9 mouse cellular contexts compared by ENCODE assay signal in genomic region chr6:34876835-34877156, GRCm38 (mm10). TPM values are rescaled to one million over a fixed set of nuclear protein-coding genes. Genes with fewer than 3 reads are reported as not detected.
A peak's percentile ranks its signal among the peaks of the same experiment; 100 is the strongest.
DNase-seq lines count a peak whose midpoint lies in the region; ATAC-seq lines count a peak whose summit lies in the region.
"Had no signal": no experiment of that assay in that cellular context is flagged by ENCODE, and none has a peak within 500 bp of the region (broad histone marks: within the 10 kb centered on the region; RNA-seq: fewer than 3 reads in every experiment).

No protein-coding gene starts in this region.

- H3K36me3 ChIP-seq in erythroblast, embryonic 14.5 days (ENCODE audit: control insufficient read depth) = peaks cover 85% of the 10 kb centered on the region
- H3K36me3 ChIP-seq in heart, embryonic 16.5 days (ENCODE audit: control insufficient read depth, insufficient read depth) = peaks cover 2% of the 10 kb centered on the region; the same call in 1 of the 2 replicates
- peaks cover 8% of the 10 kb centered on the region for H3K36me3 ChIP-seq in liver, embryonic 16.5 days (ENCODE audit: control insufficient read depth, insufficient read depth)

- peak overlapping the region; percentile 66 for H3K4me2 ChIP-seq in heart, embryonic 16.5 days (ENCODE audit: low read depth, low read length)
- peak overlapping the region; percentile 79 for H3K4me2 ChIP-seq in liver, embryonic 16.5 days (ENCODE audit: low read depth, low read length)

- WGBS in heart, embryonic 16.5 days = 14% methylated on average over 2 of the region's 2 CpGs
- WGBS in liver, embryonic 16.5 days (ENCODE audit: insufficient replicate concordance) = 3% methylated on average over 2 of the region's 2 CpGs

- peak; percentile 29 for DNase-seq in A20 (ENCODE audit: low read depth, low spot score)
- DNase-seq in right cerebral cortex, postnatal 14 days = no peak
- DNase-seq in retina, postnatal 1 day = no peak
- no peak for DNase-seq in embryo, embryonic 9.5 days (ENCODE audit: extremely low spot score)

- ATAC-seq in erythroblast, adult 5-6 weeks (replicated peaks; ENCODE audit: low FRiP score, poor library complexity, severe bottlenecking) = no peak
- no peak for ATAC-seq in heart, embryonic 16.5 days (replicated peaks; ENCODE audit: extremely low read depth, insufficient read depth, low FRiP score)
- ATAC-seq in liver, embryonic 16.5 days (ENCODE audit: low read depth) = peak; percentile 60

- peak overlapping the region; percentile 72 for H3K4me3 ChIP-seq in erythroblast, embryonic 14.5 days (replicated peaks)
- peak overlapping the region; percentile 82 for H3K4me3 ChIP-seq in heart, embryonic 16.5 days (ENCODE audit: low read length)
- peak overlapping the region; percentile 75 for H3K4me3 ChIP-seq in liver, embryonic 16.5 days (ENCODE audit: low read depth, low read length)

- H3K27me3 ChIP-seq in erythroblast, embryonic 14.5 days (ENCODE audit: control insufficient read depth) = no peaks in the 10 kb centered on the region
- H3K27me3 ChIP-seq in heart, embryonic 16.5 days (ENCODE audit: control insufficient read depth, insufficient read depth, low read length) = no peaks in the 10 kb centered on the region
- H3K27me3 ChIP-seq in liver, embryonic 16.5 days (ENCODE audit: control insufficient read depth, insufficient read depth, low read depth, low read length) = no peaks in the 10 kb centered on the region

- H3K4me1 ChIP-seq in erythroblast, embryonic 14.5 days (ENCODE audit: control insufficient read depth) = peaks cover 72% of the 10 kb centered on the region
- peaks cover 34% of the 10 kb centered on the region for H3K4me1 ChIP-seq in heart, embryonic 16.5 days (ENCODE audit: control insufficient read depth, insufficient read depth, low read length)
- peaks cover 48% of the 10 kb centered on the region for H3K4me1 ChIP-seq in liver, embryonic 16.5 days (ENCODE audit: control insufficient read depth, low read depth, low read length)

- peak overlapping the region; percentile 94 for H3K9ac ChIP-seq in heart, embryonic 16.5 days (ENCODE audit: low read length)
- peak overlapping the region; percentile 90 for H3K9ac ChIP-seq in liver, embryonic 16.5 days (ENCODE audit: low read depth, low read length)

- H3K9me3 ChIP-seq in erythroblast, embryonic 14.5 days (ENCODE audit: control insufficient read depth, low read length) = no peaks in the 10 kb centered on the region
- H3K9me3 ChIP-seq in heart, embryonic 16.5 days (replicated peaks; ENCODE audit: control insufficient read depth, low read length) = no peaks in the 10 kb centered on the region
- H3K9me3 ChIP-seq in liver, embryonic 16.5 days (replicated peaks; ENCODE audit: control insufficient read depth, low read length) = no peaks in the 10 kb centered on the region

- H3K27ac ChIP-seq in heart, embryonic 16.5 days (ENCODE audit: low read length) = peak overlapping the region; percentile 95
- peak overlapping the region; percentile 87 for H3K27ac ChIP-seq in liver, embryonic 16.5 days (ENCODE audit: low read length)

RNA-seq across cellular contexts. Expression of gene Cyren, which starts 1.1 kb away (rescaled TPM):
- 0.88 and 1.4 TPM in 2 replicates for polyA plus RNA-seq in erythroblast, embryonic 14.5 days (2012)
- 4.0 and 8.1 TPM in 2 replicates for total RNA-seq in erythroblast, adult 5-6 weeks (2015; ENCODE audit: low replicate concordance)
- total RNA-seq in erythroblast, adult 5-6 weeks (2017; ENCODE audit: low replicate concordance) = 5.8 and 9.8 TPM in 2 replicates
- polyA plus RNA-seq in heart, embryonic 16.5 days (2015; fragmentation: Nextera tagmentation; extraction: Ambion mirVana) = 9.0 and 9.7 TPM in 2 replicates
- 5.7 and 5.9 TPM in 2 replicates for polyA plus RNA-seq in liver, embryonic 16.5 days (2015; fragmentation: Nextera tagmentation; extraction: Ambion mirVana)

RNA-seq across cellular contexts. Expression of gene Tmem140, which starts 13.8 kb away (rescaled TPM):
- 0.01 TPM in 1 of 2 replicates, not detected in the other for polyA plus RNA-seq in erythroblast, embryonic 14.5 days (2012)
- 45.5 and 64.6 TPM in 2 replicates for total RNA-seq in erythroblast, adult 5-6 weeks (2015; ENCODE audit: low replicate concordance)
- 56.7 and 80.9 TPM in 2 replicates for total RNA-seq in erythroblast, adult 5-6 weeks (2017; ENCODE audit: low replicate concordance)
- 2.5 TPM in 2 replicates for polyA plus RNA-seq in heart, embryonic 16.5 days (2015; fragmentation: Nextera tagmentation; extraction: Ambion mirVana)
- 8.8 and 10.0 TPM in 2 replicates for polyA plus RNA-seq in liver, embryonic 16.5 days (2015; fragmentation: Nextera tagmentation; extraction: Ambion mirVana)

RNA-seq across cellular contexts. Expression of gene Wdr91, which starts 33.9 kb away (rescaled TPM):
- polyA plus RNA-seq in erythroblast, embryonic 14.5 days (2012) = 6.8 and 7.5 TPM in 2 replicates
- total RNA-seq in erythroblast, adult 5-6 weeks (2015; ENCODE audit: low replicate concordance) = 35.7 and 37.4 TPM in 2 replicates
- total RNA-seq in erythroblast, adult 5-6 weeks (2017; ENCODE audit: low replicate concordance) = 53.2 and 72.1 TPM in 2 replicates
- 8.3 and 9.5 TPM in 2 replicates for polyA plus RNA-seq in heart, embryonic 16.5 days (2015; fragmentation: Nextera tagmentation; extraction: Ambion mirVana)
- polyA plus RNA-seq in liver, embryonic 16.5 days (2015; fragmentation: Nextera tagmentation; extraction: Ambion mirVana) = 9.6 and 10.3 TPM in 2 replicates

RNA-seq across cellular contexts. Expression of gene Stra8, which starts 43.2 kb away (rescaled TPM):
- polyA plus RNA-seq in erythroblast, embryonic 14.5 days (2012) = not detected in 2 replicates
- not detected in 2 replicates for total RNA-seq in erythroblast, adult 5-6 weeks (2015; ENCODE audit: low replicate concordance)
- not detected in 2 replicates for total RNA-seq in erythroblast, adult 5-6 weeks (2017; ENCODE audit: low replicate concordance)
- polyA plus RNA-seq in heart, embryonic 16.5 days (2015; fragmentation: Nextera tagmentation; extraction: Ambion mirVana) = 0.30 TPM in 1 of 2 replicates, not detected in the other
- polyA plus RNA-seq in liver, embryonic 16.5 days (2015; fragmentation: Nextera tagmentation; extraction: Ambion mirVana) = not detected in 2 replicates
- polyA plus RNA-seq: cerebellum, adult 2 months had no signal
